Mouse (Mus musculus) heart, adult 2 months (tissue): Measurements from ENCODE around the gene Rhbg.

Source experiments
- CTCF ChIP-seq: fragments of 200-600 bp; IDR thresholded peaks from 2 replicates; pipeline ENCODE4 v1.8.1; 2022; ENCODE audit warnings: antibody characterized with exemption, mild to moderate bottlenecking, moderate library complexity
- EP300 ChIP-seq: fragments of 200-500 bp; IDR thresholded peaks from 2 replicates; pipeline ENCODE4 v1.6.1; 2011; ENCODE audit warnings: low read depth, low read length, control low read depth; ENCODE audit not compliant: insufficient read depth

DNA sequence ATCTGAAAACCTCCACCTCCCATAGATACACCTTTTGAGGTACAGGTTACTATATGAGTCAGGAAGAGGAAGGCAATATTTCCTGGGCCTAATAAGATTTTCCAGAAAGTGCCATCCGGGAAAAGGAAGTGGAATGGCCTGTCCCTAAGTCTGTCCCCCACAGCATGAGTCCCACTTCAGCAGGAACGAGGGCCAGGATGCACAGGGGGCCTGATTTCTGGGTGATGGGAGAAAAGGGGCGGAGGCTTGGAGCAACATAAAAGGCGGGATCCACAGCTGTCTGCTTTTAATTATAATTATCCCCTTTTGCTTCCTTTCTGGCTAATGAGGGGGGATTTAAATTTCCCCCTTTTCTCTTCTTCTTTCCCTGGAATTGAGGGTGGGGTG lies 49.3 kb downstream of the Rhbg start:
- TF ChIP-seq CTCF, result no peak
- no peak for TF ChIP-seq EP300
